Mouse (Mus musculus): ENCODE results near the gene Dnajb13.

GRCm38 (mm10) chr7:100501844-100502373 is 12.9 kb downstream of the Dnajb13 start:
- TF ChIP-seq POLR2A (IDR thresholded peaks at IDR 0.05; ENCODE audit: borderline replicate concordance, extremely low read depth, low read depth, low read length), result no peak
- no peak for TF ChIP-seq CTCF (IDR thresholded peaks at IDR 0.05; ENCODE audit: insufficient read depth, low read length)

Data from lung, adult 2 months (tissue).